Mouse (Mus musculus) small intestine, adult 2 months (tissue): ENCODE results near the gene Abhd16b. TPM values are rescaled to one million over a fixed set of nuclear protein-coding genes. Genes with fewer than 3 reads are reported as not detected.

Experiments used
- H3K27ac ChIP-seq: fragments of 200-500 bp; 2 replicates; pipeline ENCODE4 v1.5.1; 2012; ENCODE audit warnings: low read depth, low read length, control low read depth, inconsistent platforms; ENCODE audit not compliant: insufficient read depth
- H3K27me3 ChIP-seq: fragments of 200-500 bp; 2 replicates; pipeline ENCODE4 v1.6.1; 2012; ENCODE audit warnings: mild to moderate bottlenecking, moderate library complexity, low read length, inconsistent platforms; ENCODE audit not compliant: control insufficient read depth, insufficient read depth
- H3K36me3 ChIP-seq: fragments of 200-500 bp; 2 replicates; pipeline ENCODE4 v1.6.1; 2012; ENCODE audit warnings: mild to moderate bottlenecking, low read length, control low read depth, inconsistent platforms; ENCODE audit not compliant: control insufficient read depth, insufficient read depth
- H3K4me1 ChIP-seq: fragments of 200-500 bp; 2 replicates; pipeline ENCODE4 v1.6.1; 2012; ENCODE audit warnings: low read length, inconsistent platforms, mixed read lengths; ENCODE audit not compliant: control insufficient read depth, insufficient read depth, insufficient read length
- H3K4me3 ChIP-seq: fragments of 200-500 bp; 2 replicates; pipeline ENCODE4 v1.5.1; 2012; ENCODE audit warnings: low read depth, mild to moderate bottlenecking, control low read depth, inconsistent platforms, low read length, moderate library complexity
- CTCF ChIP-seq: fragments of 200-500 bp; IDR thresholded peaks from 2 replicates; pipeline ENCODE4 v1.5.1; 2012; ENCODE audit warnings: low read depth, mild to moderate bottlenecking, control low read depth, inconsistent platforms, low read length, moderate library complexity, mixed read lengths; ENCODE audit not compliant: insufficient replicate concordance, insufficient read length; ENCODE audit errors: extremely low read depth
- POLR2A ChIP-seq: fragments of 200-500 bp; IDR thresholded peaks from 2 replicates; pipeline ENCODE4 v1.6.1; 2012; ENCODE audit warnings: low read depth, mild to moderate bottlenecking, control low read depth, inconsistent platforms, low read length, moderate library complexity
- WGBS: fragments of 180-500 bp; shearing (Covaris S2); methylation state at CpG from one replicate; pipeline ENCODE4 v1.1.7; 2018; 5-methylcytosine and 5-hydroxymethylcytosine counted together
- polyA plus RNA-seq: library from polyadenylated mRNA; depleted of rRNA; stranded (reverse); fragments of >200 nt; gene quantifications from 2 replicates; pipeline ENCODE4 v1.2.3, GENCODE M21; 2012

The Abhd16b gene
- polyA plus RNA-seq, 1 experiment: not detected

- Histone ChIP-seq H3K4me3 (peak overlapping the region; percentile 83), H3K27ac (peak overlapping the region; percentile 88), H3K4me1 (peaks cover 7% of the 10 kb centered on the region; the same call in 1 of the 2 replicates), H3K27me3 (no peaks in the 10 kb centered on the region), H3K36me3 (peaks cover 12% of the 10 kb centered on the region; the same call in 1 of the 2 replicates)
- TF ChIP-seq POLR2A (no peak), CTCF (no peak)
- under 1% methylated on average over 17 of the region's 17 CpGs for WGBS
These were observed 27.9 kb downstream of the Abhd16b start for GRCm38 (mm10) chr2:181520936-181521227.

- Histone ChIP-seq H3K4me1 (peaks cover 7% of the 10 kb centered on the region; the same call in 1 of the 2 replicates), H3K4me3 (peak overlapping the region; percentile 53), H3K27ac (0 out of 2 replicates have a peak overlapping the region, but pooled peaks have one; percentile 17), H3K36me3 (peaks cover 7% of the 10 kb centered on the region; the same call in 1 of the 2 replicates), H3K27me3 (no peaks in the 10 kb centered on the region)
- TF ChIP-seq CTCF (no peak), POLR2A (no peak)
- 18% methylated on average over 10 of the region's 10 CpGs for WGBS
These were observed 28.5 kb downstream of the Abhd16b start for GRCm38 (mm10) chr2:181521491-181521890.

DNA sequence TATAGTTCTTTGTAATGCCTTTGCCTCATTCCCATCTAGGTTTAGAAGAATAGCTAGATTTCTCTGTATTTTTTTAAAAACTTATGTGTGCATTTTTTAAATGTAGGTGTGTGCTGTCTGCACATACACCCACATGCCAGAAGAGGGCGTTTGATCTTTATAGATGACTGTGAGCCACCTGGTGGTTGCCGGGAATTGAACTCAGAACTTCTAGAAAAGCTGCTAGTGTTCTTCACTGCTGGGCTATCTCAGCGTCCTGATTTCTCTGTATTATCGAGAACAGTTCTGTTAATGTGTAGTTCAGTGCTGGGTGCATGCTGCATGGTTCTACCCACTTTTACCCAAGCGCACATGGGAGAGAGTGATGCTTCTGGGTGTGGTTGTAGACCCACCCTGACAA is 29.8 kb downstream of the Abhd16b start:
- Histone ChIP-seq H3K27me3 (no peaks in the 10 kb centered on the region), H3K4me1 (peaks cover 7% of the 10 kb centered on the region; the same call in 1 of the 2 replicates), H3K27ac (no peak overlapping the region), H3K36me3 (0 out of 2 replicates have a peak, but pooled peaks cover 3% of the 10 kb centered on the region), H3K4me3 (no peak overlapping the region)
- TF ChIP-seq CTCF: peak; percentile 34; the same call in 1 of the 2 replicates
- no peak for TF ChIP-seq POLR2A
- 69% methylated on average over 5 of the region's 5 CpGs for WGBS

GRCm38 (mm10) chr2:181525526-181525925 is 32.5 kb downstream of the Abhd16b start:
- 0 out of 2 replicates have a peak, but pooled peaks cover 3% of the 10 kb centered on the region for H3K36me3 ChIP-seq
- TF ChIP-seq CTCF (no peak), POLR2A (no peak)
- peaks cover 5% of the 10 kb centered on the region; the same call in 1 of the 2 replicates for H3K4me1 ChIP-seq
- peak overlapping the region; percentile 17; the same call in 1 of the 2 replicates for H3K4me3 ChIP-seq
- H3K27me3 ChIP-seq: no peaks in the 10 kb centered on the region
- H3K27ac ChIP-seq: peak overlapping the region; percentile 78
- 41% methylated on average over 5 of the region's 5 CpGs for WGBS

- Histone ChIP-seq H3K27ac (0 out of 2 replicates have a peak overlapping the region, but pooled peaks have one; percentile 30), H3K4me3 (no peak overlapping the region), H3K27me3 (no peaks in the 10 kb centered on the region), H3K36me3 (peaks cover 6% of the 10 kb centered on the region), H3K4me1 (no peaks in the 10 kb centered on the region; the same call in 1 of the 2 replicates)
- TF ChIP-seq CTCF (no peak), POLR2A (no peak)
- WGBS: 43% methylated on average over 1 of the region's 1 CpGs
These were observed 36.1 kb downstream of the Abhd16b start for GRCm38 (mm10) chr2:181529076-181529475.

- 95% methylated on average over 3 of the region's 3 CpGs for WGBS
These were observed 39.6 kb downstream of the Abhd16b start for GRCm38 (mm10) chr2:181532589-181532988.

DNA sequence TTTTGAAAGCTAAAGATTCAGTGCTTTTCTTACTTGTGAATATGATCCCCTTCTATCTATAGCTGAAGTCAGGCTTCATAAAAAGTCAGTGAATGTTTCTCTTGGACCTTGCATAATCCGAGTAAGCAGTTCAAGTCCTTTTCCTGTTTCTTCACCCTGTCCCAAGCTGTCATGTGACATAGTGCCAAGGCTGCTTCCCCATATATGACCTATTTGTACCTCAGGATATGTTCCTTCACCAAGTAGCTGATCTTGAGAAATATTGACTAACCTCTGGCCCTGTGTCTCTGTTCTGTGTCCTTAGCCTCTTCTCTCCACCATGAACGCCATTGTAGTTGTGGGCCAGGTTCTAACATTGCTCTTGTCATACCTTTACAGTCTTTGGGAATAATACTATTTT is 43.4 kb downstream of the Abhd16b start:
- H3K27ac ChIP-seq: no peak overlapping the region
- H3K4me1 ChIP-seq: no peaks in the 10 kb centered on the region
- WGBS: 78% methylated on average over 2 of the region's 2 CpGs
- H3K27me3 ChIP-seq: no peaks in the 10 kb centered on the region
- TF ChIP-seq POLR2A (no peak), CTCF (no peak)
- H3K4me3 ChIP-seq: no peak overlapping the region
- peaks cover 11% of the 10 kb centered on the region for H3K36me3 ChIP-seq

More at GRCm38 (mm10) chr2:181532589-181532988, 39.6 kb downstream of the Abhd16b start:
- Histone ChIP-seq H3K36me3 (peaks cover 7% of the 10 kb centered on the region), H3K4me3 (no peak overlapping the region), H3K4me1 (no peaks in the 10 kb centered on the region), H3K27ac (no peak overlapping the region), H3K27me3 (no peaks in the 10 kb centered on the region)
- no peak for TF ChIP-seq CTCF
- TF ChIP-seq POLR2A: no peak
